In genomic region chr11:19203968-19204367, GRCm38 (mm10) we compare ENCODE assay signal across 9 mouse cellular contexts.
DNase-seq lines count a peak whose midpoint lies in the region; ATAC-seq and TF ChIP-seq lines count a peak whose summit lies in the region.
"Had no signal": no experiment of that assay in that cellular context is flagged by ENCODE, and none has a peak within 500 bp of the region (broad histone marks: within the 10 kb centered on the region; RNA-seq: fewer than 3 reads in every experiment).

No protein-coding gene starts in this region.

- H3K9me3 ChIP-seq in embryonic facial prominence, embryonic 13.5 days: no peaks in the 10 kb centered on the region
- no peaks in the 10 kb centered on the region for H3K9me3 ChIP-seq in embryonic facial prominence, embryonic 10.5 days
- no peaks in the 10 kb centered on the region for H3K9me3 ChIP-seq in lung, postnatal 0 days (ENCODE audit: low read length)

- no peak overlapping the region for H3K4me3 ChIP-seq in embryonic facial prominence, embryonic 13.5 days
- no peak overlapping the region for H3K4me3 ChIP-seq in embryonic facial prominence, embryonic 10.5 days
- no peak overlapping the region for H3K4me3 ChIP-seq in lung, postnatal 0 days (ENCODE audit: low read depth, low read length)

- DNase-seq in embryonic facial prominence, embryonic 10.5 days (ENCODE audit: low spot score): no peak
- peak; percentile 24 to 25 for DNase-seq in adrenal gland, postnatal 36 days
- DNase-seq in gastrocnemius, adult 8-10 months (ENCODE audit: low spot score in 2 of 2): peak; percentile 55 to 65
- DNase-seq in kidney, postnatal 4 days: peak; percentile 39 to 56
- peak; percentile 77 for DNase-seq in lung, postnatal 0 days (ENCODE audit: low spot score)
- DNase-seq in thymus, postnatal 25 days: no peak
- DNase-seq in B cell, adult 2 months: no peak

- peak overlapping the region; percentile 41; the same call in 1 of the 2 replicates for H3K4me2 ChIP-seq in embryonic facial prominence, embryonic 13.5 days
- no peak overlapping the region for H3K4me2 ChIP-seq in lung, postnatal 0 days (replicated peaks; ENCODE audit: low read depth, low read length)

- peak overlapping the region; percentile 72 for H3K27ac ChIP-seq in embryonic facial prominence, embryonic 13.5 days
- no peak overlapping the region for H3K27ac ChIP-seq in embryonic facial prominence, embryonic 10.5 days (replicated peaks)
- H3K27ac ChIP-seq in lung, postnatal 0 days (ENCODE audit: low read length): no peak overlapping the region
- H3K27ac ChIP-seq: liver, embryonic 14.5 days had no signal

- peak; percentile 83 for TF ChIP-seq EP300 in lung, postnatal 0 days (IDR thresholded peaks at IDR 0.05)

- H3K4me1 ChIP-seq in embryonic facial prominence, embryonic 13.5 days: peaks cover 17% of the 10 kb centered on the region
- peaks cover 31% of the 10 kb centered on the region for H3K4me1 ChIP-seq in embryonic facial prominence, embryonic 10.5 days
- H3K4me1 ChIP-seq in lung, postnatal 0 days (ENCODE audit: insufficient read depth, low read depth, low read length): no peaks in the 10 kb centered on the region

- no peak for ATAC-seq in embryonic facial prominence, embryonic 13.5 days (ENCODE audit: insufficient number of reproducible peaks, insufficient read depth, low FRiP score, low TSS enrichment, low read depth)
- ATAC-seq in lung, postnatal 0 days: peak; percentile 70; the same call in 1 of the 2 replicates

- H3K27me3 ChIP-seq in embryonic facial prominence, embryonic 13.5 days: no peaks in the 10 kb centered on the region
- no peaks in the 10 kb centered on the region for H3K27me3 ChIP-seq in embryonic facial prominence, embryonic 10.5 days (replicated peaks; ENCODE audit: low read depth, poor library complexity, severe bottlenecking)
- no peaks in the 10 kb centered on the region for H3K27me3 ChIP-seq in lung, postnatal 0 days (replicated peaks; ENCODE audit: insufficient read depth, low read length)

- H3K9ac ChIP-seq in embryonic facial prominence, embryonic 13.5 days: no peak overlapping the region
- H3K9ac ChIP-seq in lung, postnatal 0 days (replicated peaks; ENCODE audit: low read depth): no peak overlapping the region
- H3K9ac ChIP-seq: liver, embryonic 14.5 days had no signal

- H3K36me3 ChIP-seq in embryonic facial prominence, embryonic 13.5 days: no peaks in the 10 kb centered on the region
- no peaks in the 10 kb centered on the region for H3K36me3 ChIP-seq in embryonic facial prominence, embryonic 10.5 days (replicated peaks)
- H3K36me3 ChIP-seq in lung, postnatal 0 days (ENCODE audit: insufficient read depth, low read length): no peaks in the 10 kb centered on the region

- no peak for TF ChIP-seq CTCF in lung, postnatal 0 days (IDR thresholded peaks at IDR 0.05)

- 18% methylated on average over 5 of the region's 5 CpGs for WGBS in embryonic facial prominence, embryonic 13.5 days
- WGBS in embryonic facial prominence, embryonic 10.5 days: 60% methylated on average over 5 of the region's 5 CpGs
- 36% methylated on average over 5 of the region's 5 CpGs for WGBS in lung, postnatal 0 days

Comparison
In these comparisons a context has a peak if more than half of its experiments do, and no peak if none do; other contexts are left out.
1. DNase-seq: peak in adrenal gland, postnatal 36 days (2 of 2), gastrocnemius, adult 8-10 months (2 of 2), kidney, postnatal 4 days (2 of 2) and lung, postnatal 0 days (single experiment); none in embryonic facial prominence, embryonic 10.5 days (single experiment), thymus, postnatal 25 days (single experiment) and B cell, adult 2 months (0 of 2).